Mouse (Mus musculus) megakaryocyte, embryonic 14.5 days (primary cell): ENCODE data around the gene Efna3. TPM values are rescaled to one million over a fixed set of nuclear protein-coding genes. Genes with fewer than 3 reads are reported as not detected.

ENCODE experiments used
- H3K27me3 ChIP-seq: replicated peaks from 2 replicates; pipeline ENCODE3; 2012; ENCODE audit warnings: inconsistent platforms
- H3K36me3 ChIP-seq: replicated peaks from 2 replicates; pipeline ENCODE3; 2012; ENCODE audit warnings: low read length, inconsistent platforms, mixed read lengths
- H3K4me1 ChIP-seq: 2 replicates; pipeline ENCODE4 v1.6.1; 2012; ENCODE audit warnings: inconsistent platforms
- H3K4me3 ChIP-seq: replicated peaks from 2 replicates; pipeline ENCODE3; 2012; ENCODE audit warnings: moderate library complexity, mild to moderate bottlenecking, inconsistent platforms
- H3K9me3 ChIP-seq: 2 replicates; pipeline ENCODE4 v1.6.1; 2012; ENCODE audit warnings: inconsistent platforms
- FLI1 ChIP-seq: IDR thresholded peaks from 2 replicates; pipeline ENCODE4 v1.6.1; 2012; ENCODE audit warnings: low read length, inconsistent platforms, mixed read lengths
- GATA1 ChIP-seq: IDR thresholded peaks from 3 replicates; pipeline ENCODE4 v1.6.1; 2012; ENCODE audit warnings: mixed read lengths, low read length, inconsistent platforms, borderline replicate concordance
- polyA plus RNA-seq: library from polyadenylated mRNA; stranded (reverse); fragments of >175 nt; gene quantifications from 2 replicates; pipeline ENCODE4 v1.2.3, GENCODE M21; 2012; ENCODE audit warnings: low replicate concordance; ENCODE audit not compliant: insufficient read depth

The Efna3 gene
- polyA plus RNA-seq, 1 experiment = not detected

GRCm38 (mm10) chr3:89288503-89288928 is 34.2 kb downstream of the Efna3 start:
- Histone ChIP-seq H3K4me1 (peaks cover 29% of the 10 kb centered on the region), H3K9me3 (no peaks in the 10 kb centered on the region), H3K36me3 (no peaks in the 10 kb centered on the region), H3K4me3 (no peak overlapping the region), H3K27me3 (peaks cover 69% of the 10 kb centered on the region)
- TF ChIP-seq FLI1 (no peak), GATA1 (no peak)

- TF ChIP-seq FLI1 = no peak
- no peak for TF ChIP-seq GATA1
- Histone ChIP-seq H3K36me3 (no peaks in the 10 kb centered on the region), H3K9me3 (no peaks in the 10 kb centered on the region), H3K4me3 (no peak overlapping the region), H3K4me1 (peaks cover 24% of the 10 kb centered on the region), H3K27me3 (peaks cover 71% of the 10 kb centered on the region)
These were observed 35.5 kb downstream of the Efna3 start for GRCm38 (mm10) chr3:89287286-89287685.

DNA sequence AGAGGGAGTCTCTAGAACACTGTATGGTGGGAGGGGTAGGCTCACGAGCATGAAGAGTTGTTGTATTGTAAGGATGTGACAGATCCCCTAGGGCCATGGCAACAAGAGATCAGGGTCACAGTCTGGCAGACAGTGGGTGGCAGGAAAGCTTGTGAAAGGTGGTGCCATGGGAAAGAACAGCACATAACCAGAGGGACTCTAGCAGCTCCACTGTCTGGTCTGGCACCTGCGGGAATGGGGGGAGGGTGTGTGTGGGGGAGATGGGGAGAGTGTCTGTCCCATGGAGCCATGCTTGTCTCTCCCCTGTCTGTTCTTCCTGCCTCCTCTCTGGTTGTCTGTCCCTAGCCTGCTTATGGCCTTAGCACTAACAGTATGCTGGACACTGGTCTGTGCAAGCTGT is 37.2 kb downstream of the Efna3 start:
- Histone ChIP-seq H3K4me1 (peaks cover 38% of the 10 kb centered on the region), H3K36me3 (no peaks in the 10 kb centered on the region), H3K4me3 (no peak overlapping the region), H3K27me3 (peaks cover 79% of the 10 kb centered on the region), H3K9me3 (no peaks in the 10 kb centered on the region)
- no peak for TF ChIP-seq GATA1
- TF ChIP-seq FLI1 = no peak

DNA sequence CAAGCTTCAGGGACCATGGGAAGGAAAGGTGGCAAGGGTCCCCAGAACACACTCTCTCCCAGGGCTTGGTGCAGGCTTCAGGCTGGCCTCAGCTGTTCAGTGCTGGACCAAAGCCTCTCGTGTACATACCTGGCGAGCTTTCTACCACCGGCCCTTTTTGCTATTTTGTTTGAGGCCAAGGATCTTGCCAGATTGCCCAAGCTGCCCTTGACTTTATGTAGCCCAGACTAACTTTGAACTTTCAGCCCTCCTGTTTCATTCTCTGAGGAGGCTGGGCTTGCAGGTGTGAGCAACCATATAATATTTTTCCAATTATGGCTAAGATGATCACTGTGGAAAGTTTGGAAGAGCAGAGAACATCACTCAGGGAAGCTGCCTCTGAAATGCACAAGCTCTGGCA is 38.5 kb downstream of the Efna3 start:
- TF ChIP-seq FLI1 (no peak), GATA1 (no peak)
- peaks cover 51% of the 10 kb centered on the region for H3K4me1 ChIP-seq

GRCm38 (mm10) chr3:89282291-89282643 is 40.5 kb downstream of the Efna3 start:
- no peaks in the 10 kb centered on the region for H3K36me3 ChIP-seq
- TF ChIP-seq FLI1 (no peak), GATA1 (no peak)
- H3K4me1 ChIP-seq = peaks cover 52% of the 10 kb centered on the region
- no peak overlapping the region for H3K4me3 ChIP-seq
- peaks cover 90% of the 10 kb centered on the region for H3K27me3 ChIP-seq
- H3K9me3 ChIP-seq = no peaks in the 10 kb centered on the region

More for the DNA sequence above, 38.5 kb downstream of the Efna3 start:
- no peaks in the 10 kb centered on the region for H3K36me3 ChIP-seq
- no peak overlapping the region for H3K4me3 ChIP-seq
- H3K9me3 ChIP-seq = no peaks in the 10 kb centered on the region
- peaks cover 89% of the 10 kb centered on the region for H3K27me3 ChIP-seq

GRCm38 (mm10) chr3:89281579-89282290 is 41.0 kb downstream of the Efna3 start:
- H3K4me3 ChIP-seq = peak overlapping the region; percentile 90
- no peaks in the 10 kb centered on the region for H3K9me3 ChIP-seq
- H3K4me1 ChIP-seq = peaks cover 52% of the 10 kb centered on the region
- TF ChIP-seq FLI1 (no peak), GATA1 (no peak)
- H3K36me3 ChIP-seq = no peaks in the 10 kb centered on the region
- H3K27me3 ChIP-seq = peaks cover 91% of the 10 kb centered on the region

- peaks cover 92% of the 10 kb centered on the region for H3K27me3 ChIP-seq
- TF ChIP-seq FLI1 (no peak), GATA1 (no peak)
- H3K36me3 ChIP-seq = no peaks in the 10 kb centered on the region
- H3K4me3 ChIP-seq = peak within 1 kb of the TSS; percentile 90
- H3K9me3 ChIP-seq = no peaks in the 10 kb centered on the region
- H3K4me1 ChIP-seq = peaks cover 52% of the 10 kb centered on the region
These were observed 41.9 kb downstream of the Efna3 start, which contains the start of gene Efna1 for GRCm38 (mm10) chr3:89280606-89281511. Gene Efna1 (minus strand): TSS chr3:89281142.

DNA sequence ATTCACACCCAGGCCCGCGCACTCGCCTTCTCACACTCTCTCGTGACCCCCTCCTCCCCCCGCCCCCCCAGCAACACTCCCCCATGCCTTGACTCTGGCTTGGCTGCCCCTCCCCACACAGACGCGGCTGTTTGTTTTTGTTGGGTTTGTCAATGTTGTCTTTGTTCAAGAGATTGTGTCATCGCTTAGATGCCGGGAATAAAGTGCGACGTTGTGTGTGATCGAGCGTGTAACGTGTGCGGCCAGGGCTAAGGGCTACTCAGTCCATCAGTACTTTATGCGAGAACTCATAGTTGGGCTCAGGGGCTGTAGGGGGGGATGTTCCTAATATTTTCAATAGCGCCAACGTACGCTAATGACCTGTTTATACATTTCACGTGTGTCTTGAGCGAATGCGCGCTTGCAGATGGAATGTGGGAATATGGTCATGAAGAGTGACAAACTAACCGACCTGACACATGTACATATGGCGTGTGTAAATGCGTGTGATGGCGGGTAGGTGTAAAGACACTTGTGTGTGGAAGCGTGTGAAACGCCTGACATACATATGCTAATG is 42.6 kb downstream of the Efna3 start:
- H3K9me3 ChIP-seq = no peaks in the 10 kb centered on the region
- H3K36me3 ChIP-seq = no peaks in the 10 kb centered on the region
- peaks cover 45% of the 10 kb centered on the region for H3K4me1 ChIP-seq
- TF ChIP-seq FLI1 (no peak), GATA1 (no peak)
- H3K27me3 ChIP-seq = peaks cover 91% of the 10 kb centered on the region
- H3K4me3 ChIP-seq = peak overlapping the region; percentile 90

DNA sequence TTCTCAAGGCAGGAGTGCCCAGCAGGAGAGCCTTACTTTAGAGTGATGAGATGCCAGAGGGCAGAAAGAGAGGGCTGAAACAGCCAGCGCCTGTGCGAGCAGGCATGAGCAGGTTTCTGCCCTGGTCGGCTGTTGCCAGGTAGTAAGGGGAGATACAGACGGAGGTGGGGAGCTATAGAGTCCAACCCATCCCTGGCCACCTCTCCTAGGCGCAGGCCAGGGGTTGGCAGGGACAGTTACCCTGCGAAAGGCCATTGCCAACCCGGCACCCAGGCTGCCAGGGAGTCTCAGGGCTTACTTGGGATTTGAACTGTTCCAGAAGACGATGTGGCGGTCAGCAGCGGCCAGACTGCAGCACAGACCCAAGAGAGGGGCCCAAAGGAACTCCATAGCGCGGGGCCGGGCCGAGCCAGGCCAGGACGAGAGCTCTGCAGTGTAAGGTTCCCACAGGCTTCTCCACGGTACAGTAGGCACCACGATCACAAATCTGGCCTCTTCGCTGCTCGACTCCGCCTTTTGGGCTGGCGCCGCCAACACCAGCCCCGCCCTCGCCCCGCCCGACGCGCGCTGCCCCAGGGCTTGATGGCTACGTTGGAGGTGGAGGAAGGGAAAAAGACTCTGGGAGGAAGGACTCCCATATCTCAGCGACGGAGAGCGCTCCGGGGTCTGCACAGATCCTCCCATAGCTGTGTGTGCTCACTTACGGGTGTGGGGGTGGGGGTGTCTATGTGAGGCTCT is 43.4 kb downstream of the Efna3 start:
- H3K4me1 ChIP-seq = peaks cover 41% of the 10 kb centered on the region
- TF ChIP-seq GATA1 (no peak), FLI1 (no peak)
- peak overlapping the region; percentile 90 for H3K4me3 ChIP-seq
- no peaks in the 10 kb centered on the region for H3K36me3 ChIP-seq
- no peaks in the 10 kb centered on the region for H3K9me3 ChIP-seq
- peaks cover 87% of the 10 kb centered on the region for H3K27me3 ChIP-seq
